Mouse (Mus musculus) liver, adult 2 months (tissue): ENCODE results near the gene Ube2k. TPM values are rescaled to one million over a fixed set of nuclear protein-coding genes. Genes with fewer than 3 reads are reported as not detected.
A peak's percentile ranks its signal among the peaks of the same experiment; 100 is the strongest.

Experiments used
- DNase-seq: peaks from one replicate; pipeline ENCODE4 v3.0.0-alpha.2; 2011; ENCODE audit warnings: low read depth, low spot score; ENCODE audit errors: extremely low read depth
- H3K27ac ChIP-seq: fragments of 200-500 bp; replicated peaks from 2 replicates; pipeline ENCODE4 v1.5.1; 2012; ENCODE audit warnings: low read depth, mild to moderate bottlenecking, control low read depth, inconsistent platforms, low read length; ENCODE audit not compliant: insufficient read depth
- H3K27me3 ChIP-seq: fragments of 200-500 bp; 2 replicates; pipeline ENCODE4 v1.6.1; 2012; ENCODE audit warnings: mild to moderate bottlenecking, moderate library complexity, low read length, inconsistent platforms; ENCODE audit not compliant: control insufficient read depth, insufficient read depth
- H3K36me3 ChIP-seq: fragments of 200-500 bp; 2 replicates; pipeline ENCODE4 v1.6.1; 2012; ENCODE audit warnings: low read length, inconsistent platforms; ENCODE audit not compliant: control insufficient read depth, insufficient read depth
- H3K4me1 ChIP-seq: fragments of 200-500 bp; 2 replicates; pipeline ENCODE4 v1.6.1; 2011; ENCODE audit warnings: low read length; ENCODE audit not compliant: control insufficient read depth, insufficient read depth
- H3K4me3 ChIP-seq: fragments of 200-500 bp; 2 replicates; pipeline ENCODE4 v1.5.1; 2011; ENCODE audit warnings: low read depth, mild to moderate bottlenecking, control low read depth, low read length, moderate library complexity; ENCODE audit not compliant: insufficient read depth
- H3K79me2 ChIP-seq: fragments of 200-500 bp; 2 replicates; pipeline ENCODE4 v1.6.1; 2012; ENCODE audit warnings: inconsistent platforms, mild to moderate bottlenecking, low read length, moderate library complexity; ENCODE audit not compliant: control insufficient read depth, insufficient read depth
- H3K9ac ChIP-seq: fragments of 200-500 bp; 2 replicates; pipeline ENCODE4 v1.6.1; 2012; ENCODE audit warnings: low read depth, mild to moderate bottlenecking, control low read depth, inconsistent platforms, low read length
- CTCF ChIP-seq: fragments of 200-500 bp; IDR thresholded peaks from 2 replicates; pipeline ENCODE4 v1.5.1; 2011; ENCODE audit warnings: low read depth, low read length, control low read depth
- POLR2A ChIP-seq: fragments of 200-500 bp; IDR thresholded peaks from 2 replicates; pipeline ENCODE4 v1.6.1; 2011; ENCODE audit warnings: low read length, control low read depth; ENCODE audit not compliant: insufficient read depth; ENCODE audit errors: extremely low read depth
- WGBS: fragments of 180-500 bp; shearing (Covaris S2); methylation state at CpG from one replicate; pipeline ENCODE4 v1.1.7; 2018; 5-methylcytosine and 5-hydroxymethylcytosine counted together
- polyA plus RNA-seq: library from polyadenylated mRNA; depleted of rRNA; stranded (reverse); fragments of >200 nt; gene quantifications from 2 replicates; pipeline ENCODE4 v1.2.3, GENCODE M21; 2012
- total RNA-seq: library from RNA; depleted of rRNA; stranded (reverse); fragments of >200 nt; gene quantifications from 2 replicates; pipeline ENCODE4 v1.2.3, GENCODE M21; 2014

Ube2k gene
- total and polyA plus RNA-seq, 2 experiments, result 14.0 to 20.7 TPM

GRCm38 (mm10) chr5:65514635-65515278 lies 22.3 kb upstream of the Ube2k start:
- Histone ChIP-seq H3K27me3 (0 out of 2 replicates have a peak, but pooled peaks cover 2% of the 10 kb centered on the region), H3K27ac (no peak overlapping the region), H3K79me2 (no peaks in the 10 kb centered on the region), H3K4me1 (no peaks in the 10 kb centered on the region), H3K9ac (no peak overlapping the region), H3K36me3 (no peaks in the 10 kb centered on the region), H3K4me3 (no peak overlapping the region)
- 57% methylated on average over 5 of the region's 5 CpGs for WGBS
- DNase-seq, result no peak
- TF ChIP-seq CTCF (no peak), POLR2A (no peak)

- TF ChIP-seq CTCF (0 out of 2 replicates have a peak, but pooled peaks have one; percentile 3), POLR2A (no peak)
- DNase-seq, result peak; percentile 32
- H3K79me2 ChIP-seq, result no peaks in the 10 kb centered on the region
Measured at GRCm38 (mm10) chr5:65521803-65522202, 15.2 kb upstream of the Ube2k start.

GRCm38 (mm10) chr5:65524831-65525230 lies 12.2 kb upstream of the Ube2k start:
- H3K4me3 ChIP-seq, result no peak overlapping the region
- no peaks in the 10 kb centered on the region for H3K27me3 ChIP-seq
- no peaks in the 10 kb centered on the region for H3K4me1 ChIP-seq
- H3K9ac ChIP-seq, result no peak overlapping the region
- no peak for TF ChIP-seq POLR2A
- TF ChIP-seq CTCF, result no peak
- whole genome bisulfite sequencing, result 82% methylated on average over 4 of the region's 4 CpGs
- H3K79me2 ChIP-seq, result no peaks in the 10 kb centered on the region
- DNase-seq, result no peak
- H3K36me3 ChIP-seq, result no peaks in the 10 kb centered on the region
- no peak overlapping the region for H3K27ac ChIP-seq

More at GRCm38 (mm10) chr5:65521803-65522202, 15.2 kb upstream of the Ube2k start:
- no peaks in the 10 kb centered on the region for H3K36me3 ChIP-seq
- WGBS, result 94% methylated on average over 1 of the region's 1 CpGs
- 0 out of 2 replicates have a peak, but pooled peaks cover 1% of the 10 kb centered on the region for H3K27me3 ChIP-seq
- no peaks in the 10 kb centered on the region for H3K4me1 ChIP-seq
- H3K9ac ChIP-seq, result no peak overlapping the region
- H3K27ac ChIP-seq, result no peak overlapping the region
- H3K4me3 ChIP-seq, result no peak overlapping the region

GRCm38 (mm10) chr5:65525674-65526443 lies 11.2 kb upstream of the Ube2k start:
- TF ChIP-seq POLR2A (no peak), CTCF (peak; percentile 32; the same call in 1 of the 2 replicates)
- Histone ChIP-seq H3K79me2 (no peaks in the 10 kb centered on the region), H3K36me3 (no peaks in the 10 kb centered on the region), H3K27ac (no peak overlapping the region), H3K4me3 (no peak overlapping the region), H3K27me3 (no peaks in the 10 kb centered on the region), H3K4me1 (no peaks in the 10 kb centered on the region), H3K9ac (no peak overlapping the region)
- DNase-seq, result no peak
- WGBS, result 46% methylated on average over 8 of the region's 8 CpGs

- no peak for DNase-seq
- Histone ChIP-seq H3K27ac (no peak overlapping the region), H3K4me3 (no peak overlapping the region), H3K79me2 (no peaks in the 10 kb centered on the region), H3K9ac (no peak overlapping the region), H3K4me1 (peaks cover 2% of the 10 kb centered on the region; the same call in 1 of the 2 replicates), H3K27me3 (no peaks in the 10 kb centered on the region), H3K36me3 (no peaks in the 10 kb centered on the region)
- 91% methylated on average over 3 of the region's 3 CpGs for WGBS
- TF ChIP-seq CTCF (no peak), POLR2A (no peak)
Measured at GRCm38 (mm10) chr5:65531283-65531682, 5.8 kb upstream of the Ube2k start.

- Histone ChIP-seq H3K27ac (no peak overlapping the region), H3K27me3 (no peaks in the 10 kb centered on the region), H3K4me3 (no peak overlapping the region), H3K79me2 (peaks cover 11% of the 10 kb centered on the region; the same call in 1 of the 2 replicates), H3K9ac (no peak overlapping the region), H3K4me1 (peaks cover 12% of the 10 kb centered on the region), H3K36me3 (no peaks in the 10 kb centered on the region)
- WGBS, result 90% methylated on average over 4 of the region's 4 CpGs
- no peak for DNase-seq
- TF ChIP-seq POLR2A, result no peak
- TF ChIP-seq CTCF, result no peak
Measured at GRCm38 (mm10) chr5:65534496-65534895, 2.5 kb upstream of the Ube2k start.
